Mouse (Mus musculus) liver, adult 2 months (tissue): ENCODE measurements around the gene 4931440F15Rik. TPM values are rescaled to one million over a fixed set of nuclear protein-coding genes. Genes with fewer than 3 reads are reported as not detected.

ENCODE experiments used
- DNase-seq: peaks from one replicate; pipeline ENCODE4 v3.0.0-alpha.2; 2011; ENCODE audit warnings: low read depth, low spot score; ENCODE audit errors: extremely low read depth
- H3K27ac ChIP-seq: fragments of 200-500 bp; replicated peaks from 2 replicates; pipeline ENCODE4 v1.5.1; 2012; ENCODE audit warnings: low read depth, mild to moderate bottlenecking, control low read depth, inconsistent platforms, low read length; ENCODE audit not compliant: insufficient read depth
- H3K27me3 ChIP-seq: fragments of 200-500 bp; 2 replicates; pipeline ENCODE4 v1.6.1; 2012; ENCODE audit warnings: mild to moderate bottlenecking, moderate library complexity, low read length, inconsistent platforms; ENCODE audit not compliant: control insufficient read depth, insufficient read depth
- H3K36me3 ChIP-seq: fragments of 200-500 bp; 2 replicates; pipeline ENCODE4 v1.6.1; 2012; ENCODE audit warnings: low read length, inconsistent platforms; ENCODE audit not compliant: control insufficient read depth, insufficient read depth
- H3K4me1 ChIP-seq: fragments of 200-500 bp; 2 replicates; pipeline ENCODE4 v1.6.1; 2011; ENCODE audit warnings: low read length; ENCODE audit not compliant: control insufficient read depth, insufficient read depth
- H3K4me3 ChIP-seq: fragments of 200-500 bp; 2 replicates; pipeline ENCODE4 v1.5.1; 2011; ENCODE audit warnings: low read depth, mild to moderate bottlenecking, control low read depth, low read length, moderate library complexity; ENCODE audit not compliant: insufficient read depth
- H3K79me2 ChIP-seq: fragments of 200-500 bp; 2 replicates; pipeline ENCODE4 v1.6.1; 2012; ENCODE audit warnings: inconsistent platforms, mild to moderate bottlenecking, low read length, moderate library complexity; ENCODE audit not compliant: control insufficient read depth, insufficient read depth
- H3K9ac ChIP-seq: fragments of 200-500 bp; 2 replicates; pipeline ENCODE4 v1.6.1; 2012; ENCODE audit warnings: low read depth, mild to moderate bottlenecking, control low read depth, inconsistent platforms, low read length
- CTCF ChIP-seq: fragments of 200-500 bp; IDR thresholded peaks from 2 replicates; pipeline ENCODE4 v1.5.1; 2011; ENCODE audit warnings: low read depth, low read length, control low read depth
- POLR2A ChIP-seq: fragments of 200-500 bp; IDR thresholded peaks from 2 replicates; pipeline ENCODE4 v1.6.1; 2011; ENCODE audit warnings: low read length, control low read depth; ENCODE audit not compliant: insufficient read depth; ENCODE audit errors: extremely low read depth
- WGBS: fragments of 180-500 bp; shearing (Covaris S2); methylation state at CpG from one replicate; pipeline ENCODE4 v1.1.7; 2018; 5-methylcytosine and 5-hydroxymethylcytosine counted together
- polyA plus RNA-seq: library from polyadenylated mRNA; depleted of rRNA; stranded (reverse); fragments of >200 nt; gene quantifications from 2 replicates; pipeline ENCODE4 v1.2.3, GENCODE M21; 2012
- total RNA-seq: library from RNA; depleted of rRNA; stranded (reverse); fragments of >200 nt; gene quantifications from 2 replicates; pipeline ENCODE4 v1.2.3, GENCODE M21; 2014

Gene 4931440F15Rik
- total and polyA plus RNA-seq, 2 experiments: 0.09 TPM; not detected in 1

DNA sequence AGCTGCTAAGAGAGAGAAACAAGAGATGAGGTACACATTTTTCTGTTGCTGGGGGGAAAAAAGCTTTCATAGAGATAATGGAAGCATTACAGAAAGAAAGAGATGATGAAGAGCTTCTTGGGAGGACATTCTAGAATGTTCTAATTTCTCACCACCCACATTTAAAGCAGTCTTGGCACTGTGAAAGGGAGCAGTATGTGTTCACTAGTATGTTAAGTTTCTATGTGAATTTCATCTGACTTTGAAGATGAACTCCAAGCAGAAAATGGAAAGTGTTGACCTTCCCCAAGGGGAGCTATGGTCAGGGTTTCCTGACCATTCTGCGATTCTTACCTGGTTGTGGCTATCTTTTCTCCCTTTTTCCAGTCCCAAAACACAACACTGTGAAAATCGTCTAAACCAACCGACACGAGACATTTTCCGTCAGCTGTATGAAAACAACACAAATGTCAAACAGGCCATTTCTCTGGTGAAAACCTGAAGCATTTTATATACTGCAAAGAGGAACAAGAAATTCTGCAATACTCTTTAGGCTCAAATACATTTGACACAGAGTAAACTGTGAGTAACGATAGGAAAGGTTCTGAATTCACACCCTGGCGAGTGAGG, 16.4 kb downstream of the 4931440F15Rik start:
- Histone ChIP-seq H3K79me2 (no peaks in the 10 kb centered on the region), H3K36me3 (no peaks in the 10 kb centered on the region), H3K4me1 (peaks cover 5% of the 10 kb centered on the region), H3K27ac (no peak overlapping the region), H3K4me3 (no peak overlapping the region), H3K27me3 (no peaks in the 10 kb centered on the region), H3K9ac (no peak overlapping the region)
- TF ChIP-seq CTCF (no peak), POLR2A (no peak)
- 97% methylated on average over 7 of the region's 7 CpGs for WGBS
- DNase-seq: no peak

DNA sequence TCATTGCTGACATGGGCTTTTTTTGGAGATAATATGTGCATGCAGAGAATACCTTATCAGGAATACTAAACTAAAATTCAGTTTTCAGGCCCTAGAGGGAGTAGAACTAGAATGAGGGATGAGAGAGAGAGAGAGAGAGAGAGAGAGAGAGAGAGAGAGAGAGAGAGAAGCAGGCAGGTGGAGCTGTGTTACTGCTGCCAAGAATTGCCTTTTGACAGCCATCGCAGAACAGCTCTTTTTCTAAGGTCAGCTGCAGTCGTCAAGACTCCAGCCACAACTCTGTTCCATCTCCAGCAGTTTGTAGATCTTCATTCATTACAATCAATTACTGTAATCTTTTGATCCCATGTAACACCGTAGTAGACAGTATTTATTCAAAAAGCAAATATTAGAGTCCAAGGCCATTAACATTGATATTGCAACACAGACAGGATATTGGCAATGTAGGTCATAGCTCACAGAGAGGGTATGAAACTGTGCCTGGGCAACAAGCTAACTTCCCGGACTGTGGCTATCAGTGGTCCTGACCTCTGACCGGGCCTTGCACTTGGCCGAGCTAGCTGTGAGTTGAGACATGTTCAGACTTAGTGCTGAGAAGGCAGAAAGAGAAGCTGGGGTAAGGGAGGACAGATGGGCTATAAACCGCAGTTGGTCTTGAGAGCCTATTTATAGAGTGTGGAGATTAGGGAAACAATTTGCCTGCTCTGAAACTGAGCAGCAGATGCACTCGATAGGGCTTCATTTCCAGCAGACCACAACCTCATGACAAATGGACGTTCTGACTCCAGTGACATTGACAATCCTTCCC, 17.1 kb downstream of the 4931440F15Rik start:
- WGBS: 4% methylated on average over 9 of the region's 9 CpGs
- Histone ChIP-seq H3K4me1 (peaks cover 5% of the 10 kb centered on the region), H3K36me3 (no peaks in the 10 kb centered on the region), H3K27ac (no peak overlapping the region), H3K27me3 (no peaks in the 10 kb centered on the region), H3K79me2 (no peaks in the 10 kb centered on the region), H3K9ac (no peak overlapping the region), H3K4me3 (no peak overlapping the region)
- TF ChIP-seq CTCF: no peak
- TF ChIP-seq POLR2A: no peak
- DNase-seq: peak; percentile 100

DNA sequence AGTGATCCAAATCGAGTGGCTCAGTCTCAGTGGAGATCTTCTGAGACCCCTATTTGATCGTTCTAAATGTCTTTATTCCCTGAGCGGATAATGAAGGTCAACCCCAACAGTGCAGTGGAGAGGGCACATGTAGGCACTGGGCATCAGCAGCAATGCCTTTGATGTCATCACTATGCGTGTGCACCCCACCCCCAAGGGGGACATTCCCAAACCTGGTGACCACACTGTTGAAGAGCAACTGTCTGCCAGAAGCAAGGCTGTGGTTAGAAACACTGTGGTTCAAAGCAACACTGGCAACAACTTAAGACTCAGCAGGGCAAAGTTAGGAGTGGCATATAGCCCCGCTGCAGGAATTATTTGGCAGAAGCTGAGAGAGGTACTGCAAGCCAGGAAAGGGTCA, 18.1 kb downstream of the 4931440F15Rik start:
- no peak for TF ChIP-seq CTCF
- no peak for TF ChIP-seq POLR2A
- H3K4me3 ChIP-seq: no peak overlapping the region
- H3K27ac ChIP-seq: no peak overlapping the region
- H3K79me2 ChIP-seq: no peaks in the 10 kb centered on the region
- H3K4me1 ChIP-seq: peaks cover 5% of the 10 kb centered on the region
- no peaks in the 10 kb centered on the region for H3K27me3 ChIP-seq
- 89% methylated on average over 5 of the region's 5 CpGs for WGBS
- no peak for DNase-seq
- H3K9ac ChIP-seq: no peak overlapping the region
- H3K36me3 ChIP-seq: no peaks in the 10 kb centered on the region

DNA sequence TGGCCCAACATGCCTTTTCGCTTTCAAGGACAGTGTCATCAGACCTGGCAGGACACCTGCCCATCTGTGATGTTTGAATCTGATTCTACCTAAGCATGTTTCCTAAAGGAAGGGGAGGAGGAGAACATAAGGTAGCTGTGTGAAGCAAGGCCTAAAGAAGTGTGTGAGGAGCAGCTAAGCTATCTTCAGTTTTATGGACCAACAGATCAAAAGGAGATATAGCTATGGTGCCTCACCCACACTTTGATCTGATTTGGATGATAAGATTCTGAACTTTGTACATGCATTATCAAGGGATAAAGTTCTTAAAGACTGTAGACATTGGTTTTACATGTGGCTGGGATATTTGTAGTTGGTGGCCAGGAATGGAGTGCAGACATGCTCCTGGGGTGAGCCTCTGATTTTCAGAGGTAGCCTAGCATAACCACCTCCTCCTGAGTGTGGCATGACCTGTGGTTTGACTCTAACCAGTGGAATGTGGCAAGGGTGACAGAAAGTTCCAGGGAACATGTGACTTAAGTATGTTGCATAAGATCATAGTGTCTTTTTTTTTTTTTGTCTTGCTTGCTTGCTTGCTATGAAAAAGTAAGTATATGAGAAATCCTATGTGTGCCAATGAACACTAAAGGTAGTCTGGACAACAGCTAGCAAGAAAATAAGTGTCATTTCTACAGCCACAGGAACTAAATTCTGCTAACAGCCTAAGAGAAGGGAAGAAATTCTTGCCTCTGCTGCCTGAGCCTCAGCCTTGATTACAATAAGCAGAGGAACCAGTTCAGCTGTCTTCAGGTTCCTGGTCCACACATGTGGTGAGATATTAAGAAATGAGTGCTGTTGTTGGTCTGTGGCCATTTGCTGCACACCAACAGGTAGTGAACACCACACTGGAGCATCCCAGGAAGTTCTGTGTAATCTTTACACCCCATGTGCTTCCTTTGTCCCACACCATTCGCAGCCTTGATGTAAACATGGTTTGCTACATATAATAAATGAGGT, 23.7 kb downstream of the 4931440F15Rik start:
- Histone ChIP-seq H3K4me3 (no peak overlapping the region), H3K4me1 (no peaks in the 10 kb centered on the region), H3K27ac (no peak overlapping the region), H3K79me2 (no peaks in the 10 kb centered on the region), H3K36me3 (no peaks in the 10 kb centered on the region), H3K9ac (no peak overlapping the region), H3K27me3 (0 out of 2 replicates have a peak, but pooled peaks cover 2% of the 10 kb centered on the region)
- WGBS: 93% methylated on average over 2 of the region's 2 CpGs
- TF ChIP-seq POLR2A (no peak), CTCF (no peak)
- DNase-seq: peak; percentile 23

DNA sequence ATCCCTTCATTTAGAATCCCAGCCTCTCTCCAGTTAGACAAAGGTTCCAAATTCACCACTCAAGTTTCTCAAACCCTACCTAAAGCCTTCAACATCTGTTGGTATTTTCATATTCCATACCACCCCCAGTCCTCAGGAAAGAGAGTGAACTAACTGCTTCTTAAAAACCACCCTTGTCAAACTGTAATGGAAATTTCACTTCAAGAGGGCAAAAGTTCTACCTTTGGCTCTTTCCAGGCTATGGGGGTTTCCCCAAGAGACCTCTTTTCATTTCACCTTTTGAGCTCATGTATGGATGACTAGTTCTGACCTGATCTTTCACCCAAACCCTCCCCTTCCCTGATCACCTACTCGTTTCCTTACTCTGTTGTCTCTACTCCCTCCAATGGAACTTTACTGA, 25.6 kb downstream of the 4931440F15Rik start:
- Histone ChIP-seq H3K4me1 (no peaks in the 10 kb centered on the region), H3K27me3 (0 out of 2 replicates have a peak, but pooled peaks cover 2% of the 10 kb centered on the region), H3K79me2 (no peaks in the 10 kb centered on the region), H3K9ac (no peak overlapping the region), H3K4me3 (no peak overlapping the region), H3K36me3 (no peaks in the 10 kb centered on the region), H3K27ac (no peak overlapping the region)
- DNase-seq: no peak
- no peak for TF ChIP-seq POLR2A
- TF ChIP-seq CTCF: no peak
- 82% methylated on average over 1 of the region's 1 CpGs for WGBS
